Mouse (Mus musculus): ENCODE measurements around the gene Rgr.

GRCm38 (mm10) chr14:37095556-37095955, 46.8 kb upstream of the Rgr start:
- TF ChIP-seq CTCF (IDR thresholded peaks at IDR 0.05; ENCODE audit: low read depth) (no peak), EP300 (IDR thresholded peaks at IDR 0.05; ENCODE audit: low read depth) (no peak)
